Mouse (Mus musculus): ENCODE data around the gene Slc7a5. TPM values are rescaled to one million over a fixed set of nuclear protein-coding genes. Genes with fewer than 3 reads are reported as not detected.

Slc7a5 gene
- polyA plus RNA-seq, 1 experiment from 2014 or later: 11.6 TPM

DNA sequence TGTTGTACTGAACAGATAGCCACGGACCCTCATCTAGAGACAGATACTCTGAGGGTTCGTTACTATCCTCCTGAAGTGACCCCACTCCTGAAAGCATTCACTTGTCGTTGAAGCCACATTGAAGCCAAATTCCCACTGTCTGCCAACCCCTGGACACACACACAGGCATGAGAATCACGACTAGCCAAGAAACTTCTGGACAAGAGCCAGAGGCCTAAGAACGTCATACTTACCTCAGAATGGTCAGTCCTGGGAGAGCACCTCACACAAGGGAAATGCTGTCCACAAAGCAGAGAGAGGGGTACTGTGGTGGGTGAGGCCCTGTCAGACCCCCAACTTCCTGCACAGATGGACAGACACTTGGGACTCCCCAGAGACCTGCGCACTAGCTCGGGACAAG lies 11.6 kb downstream of the Slc7a5 start:
- Histone ChIP-seq H3K4me2 (ENCODE audit: low read depth, low read length) (0 out of 2 replicates have a peak overlapping the region, but pooled peaks have one; percentile 1), H3K36me3 (ENCODE audit: control insufficient read depth, insufficient read depth, low read length) (no peaks in the 10 kb centered on the region), H3K4me1 (ENCODE audit: control insufficient read depth, insufficient read depth, low read length) (peaks cover 37% of the 10 kb centered on the region), H3K9me3 (ENCODE audit: control insufficient read depth, low read length) (no peaks in the 10 kb centered on the region), H3K27me3 (replicated peaks; ENCODE audit: control insufficient read depth, insufficient read depth, low read length) (no peaks in the 10 kb centered on the region), H3K4me3 (ENCODE audit: low read length) (no peak overlapping the region), H3K9ac (ENCODE audit: low read depth, low read length) (0 out of 2 replicates have a peak overlapping the region, but pooled peaks have one; percentile 9), H3K27ac (ENCODE audit: low read length) (no peak overlapping the region)
- no peak for ATAC-seq
- WGBS: 71% methylated on average over 7 of the region's 7 CpGs

DNA sequence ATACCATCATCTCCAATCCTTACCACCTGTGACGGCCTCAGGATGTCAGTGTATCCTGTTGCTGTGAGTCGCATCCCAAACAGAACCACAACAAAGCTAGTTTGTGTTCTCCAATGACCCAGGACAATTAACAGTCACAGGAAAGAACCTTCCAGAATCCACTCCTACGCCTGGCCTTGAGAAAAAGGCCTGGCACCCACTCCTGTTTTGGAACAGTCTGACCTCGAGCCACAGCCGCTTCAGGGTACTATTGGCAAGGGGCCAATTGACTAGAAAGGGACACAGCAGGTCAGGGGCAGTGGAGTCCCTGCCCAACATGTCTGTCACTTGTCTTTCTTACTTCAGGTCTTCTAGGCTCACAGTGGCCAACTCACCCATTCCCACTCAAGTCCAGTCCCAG lies 14.6 kb downstream of the Slc7a5 start:
- peaks cover 20% of the 10 kb centered on the region for H3K4me1 ChIP-seq (ENCODE audit: control insufficient read depth, insufficient read depth, low read length)
- no peak overlapping the region for H3K27ac ChIP-seq (ENCODE audit: low read length)
- WGBS: 84% methylated on average over 5 of the region's 5 CpGs
- no peak overlapping the region for H3K4me2 ChIP-seq (ENCODE audit: low read depth, low read length)
- no peak overlapping the region for H3K4me3 ChIP-seq (ENCODE audit: low read length)
- H3K9ac ChIP-seq (ENCODE audit: low read depth, low read length): no peak overlapping the region
- H3K27me3 ChIP-seq (replicated peaks; ENCODE audit: control insufficient read depth, insufficient read depth, low read length): no peaks in the 10 kb centered on the region
- H3K9me3 ChIP-seq (ENCODE audit: control insufficient read depth, low read length): no peaks in the 10 kb centered on the region
- ATAC-seq: no peak
- H3K36me3 ChIP-seq (ENCODE audit: control insufficient read depth, insufficient read depth, low read length): no peaks in the 10 kb centered on the region

DNA sequence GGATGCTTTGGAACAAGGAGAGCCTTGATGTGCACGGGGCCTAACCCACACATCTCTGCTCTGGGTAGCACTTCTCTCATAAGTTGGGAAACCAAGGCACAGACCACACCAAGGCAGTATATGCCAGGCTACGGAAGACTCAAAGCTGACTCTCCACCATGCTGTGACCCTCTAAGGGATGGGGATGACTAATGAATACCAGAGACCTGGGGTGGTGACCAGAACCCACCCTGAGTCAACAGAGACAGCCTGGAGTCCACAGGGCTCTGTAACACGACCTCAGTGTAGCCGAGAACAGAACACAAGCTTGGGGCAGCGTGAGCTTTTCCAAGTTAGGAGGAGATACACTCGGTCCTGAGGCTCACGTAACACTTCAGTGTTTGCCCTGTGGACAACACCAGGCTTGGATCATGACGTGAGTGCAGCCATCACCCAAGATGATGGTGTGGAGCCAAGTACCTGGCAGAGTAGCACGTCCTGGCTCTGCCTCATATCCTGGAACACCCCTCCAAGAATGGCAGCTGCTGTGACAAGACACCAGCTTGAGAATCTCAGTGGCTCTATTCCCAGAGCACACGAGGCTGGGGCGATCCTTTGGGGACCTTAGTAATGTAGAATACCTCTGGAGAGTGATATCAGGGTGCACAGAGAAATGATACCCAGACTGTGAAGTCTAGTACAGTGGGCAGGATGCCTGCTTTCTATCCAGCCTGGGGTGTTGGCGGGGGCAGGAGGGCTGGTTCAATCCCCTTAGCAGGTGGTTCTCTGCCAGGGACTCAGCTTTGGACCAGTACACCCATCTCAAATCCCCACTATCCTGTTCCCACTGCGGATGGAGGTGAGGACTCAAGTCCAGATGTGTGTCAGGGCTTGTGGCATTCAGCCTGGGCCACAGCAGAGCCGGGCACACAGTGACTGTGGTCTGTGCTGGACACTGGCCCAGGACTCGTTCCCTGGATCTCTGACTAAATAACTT lies 17.4 kb downstream of the Slc7a5 start:
- Histone ChIP-seq H3K4me2 (ENCODE audit: low read depth, low read length) (no peak overlapping the region), H3K27ac (ENCODE audit: low read length) (no peak overlapping the region), H3K36me3 (ENCODE audit: control insufficient read depth, insufficient read depth, low read length) (peaks cover 7% of the 10 kb centered on the region), H3K4me3 (ENCODE audit: low read length) (no peak overlapping the region), H3K27me3 (replicated peaks; ENCODE audit: control insufficient read depth, insufficient read depth, low read length) (no peaks in the 10 kb centered on the region), H3K9me3 (ENCODE audit: control insufficient read depth, low read length) (no peaks in the 10 kb centered on the region), H3K4me1 (ENCODE audit: control insufficient read depth, insufficient read depth, low read length) (no peaks in the 10 kb centered on the region), H3K9ac (ENCODE audit: low read depth, low read length) (no peak overlapping the region)
- 76% methylated on average over 15 of the region's 15 CpGs for WGBS
- no peak for ATAC-seq

DNA sequence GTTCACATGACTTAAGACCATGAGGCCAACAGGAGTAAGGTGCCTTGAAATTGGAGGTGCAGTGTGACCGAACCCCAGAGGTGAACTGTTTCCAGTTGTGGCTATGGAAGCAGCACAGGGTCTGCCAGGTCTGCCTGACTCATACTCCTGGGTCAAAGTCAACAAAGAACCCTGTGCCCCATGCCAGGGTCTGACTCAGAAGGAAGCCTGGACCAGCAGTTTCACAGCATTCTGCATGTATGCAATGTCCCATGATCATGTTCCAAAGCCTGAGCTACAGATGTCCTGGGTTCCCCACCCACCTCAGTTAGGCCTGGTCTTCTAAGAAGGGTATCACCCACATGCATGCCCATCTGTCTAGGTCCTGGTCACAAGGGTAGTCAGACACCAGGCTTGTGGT lies 18.2 kb downstream of the Slc7a5 start:
- Histone ChIP-seq H3K27me3 (replicated peaks; ENCODE audit: control insufficient read depth, insufficient read depth, low read length) (no peaks in the 10 kb centered on the region), H3K9ac (ENCODE audit: low read depth, low read length) (no peak overlapping the region), H3K4me2 (ENCODE audit: low read depth, low read length) (no peak overlapping the region), H3K4me3 (ENCODE audit: low read length) (no peak overlapping the region), H3K27ac (ENCODE audit: low read length) (no peak overlapping the region), H3K9me3 (ENCODE audit: control insufficient read depth, low read length) (no peaks in the 10 kb centered on the region), H3K4me1 (ENCODE audit: control insufficient read depth, insufficient read depth, low read length) (no peaks in the 10 kb centered on the region), H3K36me3 (ENCODE audit: control insufficient read depth, insufficient read depth, low read length) (peaks cover 11% of the 10 kb centered on the region)
- ATAC-seq: no peak
- WGBS: 76% methylated on average over 1 of the region's 1 CpGs

DNA sequence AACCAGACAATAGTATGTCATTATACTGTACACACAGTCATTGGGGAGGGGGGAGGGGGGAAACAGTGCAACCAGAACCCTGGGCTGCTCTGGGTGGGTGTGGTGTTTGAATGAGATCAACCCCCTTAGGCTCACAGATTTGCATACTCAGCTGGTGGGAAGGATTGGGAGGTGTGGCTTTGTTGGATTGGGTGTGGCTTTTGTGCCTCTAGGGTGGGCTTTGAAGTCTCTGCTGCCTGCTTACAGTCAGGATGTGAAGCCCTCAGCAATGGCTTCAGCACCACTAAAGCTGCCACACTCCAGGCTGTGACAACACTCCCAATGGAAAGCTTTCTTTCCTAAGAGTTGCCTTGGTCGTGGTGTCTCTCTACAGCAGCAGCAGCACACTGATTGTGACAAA lies 19.9 kb downstream of the Slc7a5 start:
- Histone ChIP-seq H3K9me3 (ENCODE audit: control insufficient read depth, low read length) (no peaks in the 10 kb centered on the region), H3K36me3 (ENCODE audit: control insufficient read depth, insufficient read depth, low read length) (peaks cover 13% of the 10 kb centered on the region), H3K9ac (ENCODE audit: low read depth, low read length) (no peak overlapping the region), H3K27ac (ENCODE audit: low read length) (no peak overlapping the region), H3K4me1 (ENCODE audit: control insufficient read depth, insufficient read depth, low read length) (no peaks in the 10 kb centered on the region), H3K4me3 (ENCODE audit: low read length) (no peak overlapping the region), H3K27me3 (replicated peaks; ENCODE audit: control insufficient read depth, insufficient read depth, low read length) (no peaks in the 10 kb centered on the region), H3K4me2 (ENCODE audit: low read depth, low read length) (no peak overlapping the region)
- ATAC-seq: no peak
- WGBS: 68% methylated on average over 1 of the region's 1 CpGs

DNA sequence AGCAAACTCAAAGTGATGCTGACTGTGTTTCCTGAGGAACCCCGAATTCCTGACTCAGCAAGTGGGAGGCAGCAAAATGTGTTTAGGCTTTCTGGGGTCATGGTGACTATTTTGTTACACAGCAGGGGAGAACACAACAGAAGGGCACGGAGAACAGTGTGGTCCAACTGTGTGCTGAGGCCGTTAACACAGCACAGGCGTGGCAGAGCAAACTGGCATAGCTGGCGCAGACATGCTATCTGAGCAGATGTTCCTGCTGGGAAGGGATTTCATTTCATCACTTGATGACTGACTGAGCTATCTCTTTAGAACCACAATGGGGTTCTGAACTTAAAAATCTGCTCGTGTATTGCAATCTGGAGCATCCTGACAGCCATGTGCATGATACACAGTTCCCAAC lies 22.1 kb downstream of the Slc7a5 start:
- Histone ChIP-seq H3K9me3 (ENCODE audit: control insufficient read depth, low read length) (no peaks in the 10 kb centered on the region), H3K4me1 (ENCODE audit: control insufficient read depth, insufficient read depth, low read length) (no peaks in the 10 kb centered on the region), H3K36me3 (ENCODE audit: control insufficient read depth, insufficient read depth, low read length) (peaks cover 13% of the 10 kb centered on the region), H3K4me2 (ENCODE audit: low read depth, low read length) (no peak overlapping the region), H3K27ac (ENCODE audit: low read length) (no peak overlapping the region), H3K4me3 (ENCODE audit: low read length) (no peak overlapping the region), H3K27me3 (replicated peaks; ENCODE audit: control insufficient read depth, insufficient read depth, low read length) (no peaks in the 10 kb centered on the region), H3K9ac (ENCODE audit: low read depth, low read length) (no peak overlapping the region)
- 89% methylated on average over 6 of the region's 6 CpGs for WGBS
- no peak for ATAC-seq

DNA sequence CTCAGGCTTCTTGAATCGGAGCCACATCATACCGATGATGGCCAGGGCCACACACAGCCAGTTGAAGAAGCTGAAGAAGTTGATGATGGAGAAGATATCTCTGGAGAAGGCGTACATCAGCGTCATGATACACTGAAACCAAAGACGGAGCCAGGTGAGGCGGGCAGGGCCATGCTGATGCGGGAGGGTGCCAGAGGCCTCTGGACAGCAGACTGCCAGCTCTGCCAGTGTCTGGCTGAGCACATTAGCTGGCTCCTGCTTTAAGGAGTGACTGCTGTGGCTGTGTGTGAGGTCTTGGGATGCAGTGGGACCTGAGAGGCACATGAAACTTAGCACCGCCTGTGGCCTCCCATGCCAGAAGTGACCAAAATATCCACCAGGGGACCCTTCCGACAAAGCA lies 22.5 kb downstream of the Slc7a5 start:
- Histone ChIP-seq H3K27ac (ENCODE audit: low read length) (no peak overlapping the region), H3K9ac (ENCODE audit: low read depth, low read length) (no peak overlapping the region), H3K4me2 (ENCODE audit: low read depth, low read length) (no peak overlapping the region), H3K9me3 (ENCODE audit: control insufficient read depth, low read length) (no peaks in the 10 kb centered on the region), H3K27me3 (replicated peaks; ENCODE audit: control insufficient read depth, insufficient read depth, low read length) (no peaks in the 10 kb centered on the region), H3K4me3 (ENCODE audit: low read length) (no peak overlapping the region), H3K36me3 (ENCODE audit: control insufficient read depth, insufficient read depth, low read length) (peaks cover 13% of the 10 kb centered on the region), H3K4me1 (ENCODE audit: control insufficient read depth, insufficient read depth, low read length) (no peaks in the 10 kb centered on the region)
- WGBS: 94% methylated on average over 9 of the region's 9 CpGs
- no peak for ATAC-seq

DNA sequence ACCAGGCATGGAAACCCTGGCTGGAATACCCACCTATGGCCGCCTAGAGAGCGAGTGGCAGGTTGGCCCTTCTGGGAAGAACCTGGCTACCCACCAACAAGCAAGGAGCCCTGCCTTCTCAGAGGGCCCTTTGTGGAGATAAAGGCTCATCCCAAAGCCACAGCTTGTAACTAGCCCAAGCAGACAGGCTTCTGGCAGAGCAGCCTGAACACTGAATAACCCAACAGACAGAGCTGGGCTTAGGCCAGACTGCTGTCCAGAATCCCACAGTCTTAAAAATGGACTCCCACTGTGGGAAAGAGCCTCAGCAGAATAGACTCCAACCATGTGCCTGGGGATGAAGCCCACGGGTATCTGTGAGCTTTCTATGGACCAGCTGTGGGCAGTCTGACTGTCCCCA lies 23.3 kb downstream of the Slc7a5 start:
- 88% methylated on average over 3 of the region's 3 CpGs for WGBS
- Histone ChIP-seq H3K4me3 (ENCODE audit: low read length) (no peak overlapping the region), H3K9me3 (ENCODE audit: control insufficient read depth, low read length) (no peaks in the 10 kb centered on the region), H3K9ac (ENCODE audit: low read depth, low read length) (no peak overlapping the region), H3K4me2 (ENCODE audit: low read depth, low read length) (no peak overlapping the region), H3K4me1 (ENCODE audit: control insufficient read depth, insufficient read depth, low read length) (no peaks in the 10 kb centered on the region), H3K27me3 (replicated peaks; ENCODE audit: control insufficient read depth, insufficient read depth, low read length) (no peaks in the 10 kb centered on the region), H3K27ac (ENCODE audit: low read length) (no peak overlapping the region), H3K36me3 (ENCODE audit: control insufficient read depth, insufficient read depth, low read length) (peaks cover 13% of the 10 kb centered on the region)
- no peak for ATAC-seq

DNA sequence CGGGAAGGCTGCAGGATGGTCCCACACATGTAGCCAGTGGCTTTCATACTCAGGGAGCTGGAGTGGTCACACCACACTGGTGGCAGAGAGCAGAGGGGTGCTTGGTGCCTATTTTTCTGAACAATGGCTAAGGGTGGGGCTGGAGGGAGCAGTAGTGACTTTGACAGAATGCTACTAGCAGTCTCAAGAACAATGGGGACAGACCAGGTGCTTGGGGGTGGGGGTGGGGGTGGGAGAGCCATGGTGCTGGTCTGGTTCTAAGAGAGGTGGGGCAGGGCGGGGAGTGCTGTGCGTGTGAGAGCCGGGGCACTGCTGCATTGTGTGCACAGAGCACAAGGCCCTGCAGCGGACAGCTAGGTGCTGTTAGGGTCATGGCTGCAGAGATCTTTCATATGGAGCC lies 25.6 kb downstream of the Slc7a5 start:
- peaks cover 13% of the 10 kb centered on the region for H3K36me3 ChIP-seq (ENCODE audit: control insufficient read depth, insufficient read depth, low read length)
- 78% methylated on average over 5 of the region's 5 CpGs for WGBS
- ATAC-seq: no peak

More for the DNA sequence above, 25.6 kb downstream of the Slc7a5 start:
- Histone ChIP-seq H3K4me3 (ENCODE audit: low read length) (no peak overlapping the region), H3K27me3 (replicated peaks; ENCODE audit: control insufficient read depth, insufficient read depth, low read length) (no peaks in the 10 kb centered on the region), H3K9ac (ENCODE audit: low read depth, low read length) (no peak overlapping the region), H3K27ac (ENCODE audit: low read length) (no peak overlapping the region), H3K4me2 (ENCODE audit: low read depth, low read length) (no peak overlapping the region), H3K9me3 (ENCODE audit: control insufficient read depth, low read length) (no peaks in the 10 kb centered on the region), H3K4me1 (ENCODE audit: control insufficient read depth, insufficient read depth, low read length) (no peaks in the 10 kb centered on the region)

Measured in intestine, embryonic 16.5 days (tissue).